Mouse (Mus musculus) lung, embryonic 14.5 days (tissue): Measurements from ENCODE around the gene Zfp277. TPM values are rescaled to one million over a fixed set of nuclear protein-coding genes. Genes with fewer than 3 reads are reported as not detected.

Experiments
- ATAC-seq: fragments of 200-750 bp; cut with Nextera tagmentation; 2 replicates; pipeline ENCODE4 v1.8.0; 2017; ENCODE audit warnings: mild to moderate bottlenecking, moderate TSS enrichment, moderate library complexity; ENCODE audit not compliant: insufficient read depth
- DNase-seq: peaks from one replicate; pipeline ENCODE4 v3.0.0-alpha.2; 2015
- H3K27ac ChIP-seq: fragments of 300-500 bp; sonication (generic); 2 replicates; pipeline ENCODE4 v1.5.1; 2014; ENCODE audit warnings: low read depth, mild to moderate bottlenecking, moderate library complexity
- H3K27me3 ChIP-seq: fragments of 300-500 bp; sonication (generic); 2 replicates; pipeline ENCODE4 v1.6.1; 2014; ENCODE audit warnings: low read length, control low read depth; ENCODE audit not compliant: insufficient read depth
- H3K36me3 ChIP-seq: fragments of 300-500 bp; sonication (generic); 2 replicates; pipeline ENCODE4 v1.6.1; 2014; ENCODE audit warnings: control low read depth; ENCODE audit not compliant: insufficient read depth
- H3K4me1 ChIP-seq: fragments of 300-500 bp; sonication (generic); 2 replicates; pipeline ENCODE4 v1.6.1; 2014; ENCODE audit warnings: antibody characterized with exemption, control low read depth; ENCODE audit not compliant: insufficient read depth
- H3K4me2 ChIP-seq: fragments of 300-500 bp; sonication (generic); 2 replicates; pipeline ENCODE4 v1.6.1; 2014; ENCODE audit warnings: mild to moderate bottlenecking
- H3K4me3 ChIP-seq: fragments of 300-500 bp; sonication (generic); 2 replicates; pipeline ENCODE4 v1.5.1; 2014; ENCODE audit warnings: low read depth, low read length
- H3K9ac ChIP-seq: fragments of 300-500 bp; sonication (generic); 2 replicates; pipeline ENCODE4 v1.6.1; 2014
- H3K9me3 ChIP-seq: fragments of 300-500 bp; sonication (generic); 2 replicates; pipeline ENCODE4 v1.6.1; 2016; ENCODE audit warnings: low read depth, low read length, control low read depth
- CTCF ChIP-seq: IDR thresholded peaks from 2 replicates; pipeline ENCODE4 v1.5.1; 2016; ENCODE audit warnings: antibody characterized with exemption, low read depth
- WGBS: fragments of 180-500 bp; shearing (Covaris S2); extraction: QIAGEN DNeasy Blood & Tissue Kit; methylation state at CpG from one replicate; pipeline ENCODE4 v1.1.7; 2014; 5-methylcytosine and 5-hydroxymethylcytosine counted together
- polyA plus RNA-seq: library from polyadenylated mRNA; unstranded; fragments of >200 nt; fragmentation: Nextera tagmentation; extraction: Ambion mirVana; gene quantifications from 2 replicates; pipeline ENCODE4 v1.2.1, GENCODE M21; 2014

The Zfp277 gene
- polyA plus RNA-seq, 1 experiment from 2014 or later = 46.7 TPM

DNA sequence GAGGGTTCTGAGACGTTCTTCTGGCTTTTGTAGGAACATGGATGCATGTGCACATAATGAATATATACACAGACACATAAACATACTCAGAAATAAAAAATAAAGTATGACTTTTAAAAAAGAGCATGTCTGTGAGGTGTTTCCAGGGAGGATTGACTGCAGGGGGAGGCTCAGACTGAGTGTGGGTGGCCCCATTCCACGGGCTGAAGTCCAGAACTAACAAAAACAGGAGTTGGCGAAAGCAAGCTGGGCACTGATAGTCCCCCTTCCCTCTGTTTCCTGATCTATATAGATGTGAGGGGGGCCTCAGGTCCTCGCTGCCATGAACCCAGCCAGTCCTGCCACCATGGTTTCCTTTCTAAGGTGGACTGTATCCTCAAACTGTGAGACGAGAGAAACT, 57.9 kb downstream of the Zfp277 start:
- DNase-seq (no peak), ATAC-seq (no peak)
- Histone ChIP-seq H3K36me3 (no peaks in the 10 kb centered on the region), H3K4me3 (no peak overlapping the region), H3K4me2 (no peak overlapping the region), H3K9me3 (no peaks in the 10 kb centered on the region), H3K27me3 (no peaks in the 10 kb centered on the region), H3K27ac (no peak overlapping the region), H3K4me1 (no peaks in the 10 kb centered on the region), H3K9ac (no peak overlapping the region)
- WGBS = 54% methylated on average over 5 of the region's 5 CpGs
- TF ChIP-seq CTCF = no peak

DNA sequence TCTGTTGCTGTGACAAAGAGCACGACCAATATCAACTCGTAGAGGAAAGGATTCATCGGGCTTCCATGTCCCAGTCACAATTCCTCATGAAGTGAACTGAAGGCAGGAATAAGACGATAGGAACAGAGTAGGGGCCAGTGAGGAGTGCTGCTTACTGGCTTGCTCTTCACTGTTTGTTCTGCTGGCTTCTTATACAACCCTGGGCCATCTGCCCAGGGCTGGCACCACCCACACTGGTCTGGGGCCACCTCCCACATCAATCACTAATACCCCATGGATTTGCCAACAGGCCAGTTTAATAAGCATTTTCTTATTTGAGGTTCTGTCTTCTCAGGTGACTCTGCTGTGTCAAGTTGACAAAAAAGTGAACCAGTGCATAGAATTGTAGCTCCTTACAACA, 60.4 kb downstream of the Zfp277 start:
- no peak for ATAC-seq
- H3K4me2 ChIP-seq = no peak overlapping the region
- no peak overlapping the region for H3K27ac ChIP-seq
- no peak for DNase-seq
- H3K9ac ChIP-seq = no peak overlapping the region
- H3K27me3 ChIP-seq = no peaks in the 10 kb centered on the region
- no peaks in the 10 kb centered on the region for H3K36me3 ChIP-seq
- no peak overlapping the region for H3K4me3 ChIP-seq
- TF ChIP-seq CTCF = no peak
- H3K9me3 ChIP-seq = no peaks in the 10 kb centered on the region
- WGBS = 88% methylated on average over 4 of the region's 4 CpGs
- 0 out of 2 replicates have a peak, but pooled peaks cover 2% of the 10 kb centered on the region for H3K4me1 ChIP-seq

DNA sequence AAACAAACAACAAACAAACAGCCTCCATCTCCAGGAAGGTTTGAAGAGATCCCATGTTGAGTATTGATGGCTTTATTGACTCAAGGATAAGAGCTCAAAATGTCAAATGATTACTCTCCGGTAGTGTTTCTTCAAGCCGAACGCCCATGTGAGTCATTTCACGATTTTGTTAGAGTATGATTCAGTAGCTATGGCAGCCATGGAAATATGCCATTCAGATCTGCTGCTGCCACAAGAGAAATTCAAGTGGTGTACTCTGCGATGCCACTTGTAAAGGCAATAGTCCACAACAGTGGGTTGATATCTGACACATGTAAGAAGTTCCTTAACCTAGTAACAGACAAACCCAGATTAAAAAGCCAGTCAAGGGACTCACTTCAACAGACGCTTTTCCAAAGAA, 62.0 kb downstream of the Zfp277 start:
- ATAC-seq (no peak), DNase-seq (no peak)
- no peak overlapping the region for H3K4me2 ChIP-seq
- no peaks in the 10 kb centered on the region for H3K27me3 ChIP-seq
- no peak overlapping the region for H3K27ac ChIP-seq
- H3K9me3 ChIP-seq = no peaks in the 10 kb centered on the region
- H3K4me1 ChIP-seq = 0 out of 2 replicates have a peak, but pooled peaks cover 2% of the 10 kb centered on the region
- H3K9ac ChIP-seq = no peak overlapping the region
- H3K36me3 ChIP-seq = 0 out of 2 replicates have a peak, but pooled peaks cover under 1% of the 10 kb centered on the region
- TF ChIP-seq CTCF = no peak
- 77% methylated on average over 6 of the region's 6 CpGs for WGBS
- no peak overlapping the region for H3K4me3 ChIP-seq

DNA sequence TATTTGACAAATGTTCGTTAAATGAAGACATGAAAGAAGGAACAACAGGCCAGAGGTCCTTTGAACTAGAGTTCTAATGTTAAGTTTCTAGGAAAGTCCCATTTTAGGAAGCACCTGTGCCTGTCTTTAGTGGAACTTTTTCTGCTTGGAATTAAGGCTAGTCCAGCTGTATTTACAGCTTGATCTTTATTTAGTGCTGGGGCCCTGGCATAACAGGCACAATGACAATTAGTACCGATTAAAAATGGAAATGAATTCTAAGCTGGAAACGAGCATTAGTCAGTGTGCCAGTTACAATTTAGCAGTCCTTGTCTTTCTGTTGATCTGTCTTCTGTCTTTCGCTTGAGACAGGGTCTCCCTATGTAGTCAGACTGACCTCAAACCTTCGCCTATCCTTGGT, 63.2 kb downstream of the Zfp277 start:
- WGBS = 88% methylated on average over 5 of the region's 5 CpGs

DNA sequence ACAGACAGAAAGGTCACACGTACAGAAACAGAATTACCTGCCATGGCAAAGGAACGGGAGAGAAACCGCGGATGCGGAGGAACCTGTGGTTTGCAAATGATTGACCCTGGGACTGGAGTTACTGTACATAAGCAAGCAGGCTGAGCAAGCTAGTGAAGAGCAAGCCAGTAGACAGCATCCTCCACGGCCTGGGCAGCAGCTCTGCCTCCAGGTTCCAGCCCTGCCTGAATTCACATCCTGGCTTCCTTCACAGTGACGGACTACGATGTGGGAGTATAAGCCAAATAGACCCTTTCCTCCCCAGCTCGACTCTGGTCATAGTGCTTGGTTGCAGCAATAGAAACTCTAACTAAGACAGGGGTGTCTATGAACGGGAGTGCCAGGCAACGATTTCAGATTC, 63.9 kb downstream of the Zfp277 start:
- Histone ChIP-seq H3K9me3 (no peaks in the 10 kb centered on the region), H3K4me3 (no peak overlapping the region), H3K27ac (no peak overlapping the region), H3K4me1 (0 out of 2 replicates have a peak, but pooled peaks cover 2% of the 10 kb centered on the region), H3K4me2 (no peak overlapping the region), H3K9ac (no peak overlapping the region), H3K27me3 (no peaks in the 10 kb centered on the region), H3K36me3 (peaks cover 4% of the 10 kb centered on the region; the same call in 1 of the 2 replicates)
- 83% methylated on average over 11 of the region's 11 CpGs for WGBS
- TF ChIP-seq CTCF = no peak
- DNase-seq (no peak), ATAC-seq (no peak)

More for the DNA sequence above, 63.2 kb downstream of the Zfp277 start:
- no peaks in the 10 kb centered on the region for H3K27me3 ChIP-seq
- no peak overlapping the region for H3K4me3 ChIP-seq
- DNase-seq = no peak
- no peak for ATAC-seq
- peaks cover 4% of the 10 kb centered on the region; the same call in 1 of the 2 replicates for H3K36me3 ChIP-seq
- no peak overlapping the region for H3K27ac ChIP-seq
- no peak overlapping the region for H3K9ac ChIP-seq
- H3K9me3 ChIP-seq = no peaks in the 10 kb centered on the region
- TF ChIP-seq CTCF = no peak
- no peak overlapping the region for H3K4me2 ChIP-seq
- H3K4me1 ChIP-seq = 0 out of 2 replicates have a peak, but pooled peaks cover 2% of the 10 kb centered on the region

DNA sequence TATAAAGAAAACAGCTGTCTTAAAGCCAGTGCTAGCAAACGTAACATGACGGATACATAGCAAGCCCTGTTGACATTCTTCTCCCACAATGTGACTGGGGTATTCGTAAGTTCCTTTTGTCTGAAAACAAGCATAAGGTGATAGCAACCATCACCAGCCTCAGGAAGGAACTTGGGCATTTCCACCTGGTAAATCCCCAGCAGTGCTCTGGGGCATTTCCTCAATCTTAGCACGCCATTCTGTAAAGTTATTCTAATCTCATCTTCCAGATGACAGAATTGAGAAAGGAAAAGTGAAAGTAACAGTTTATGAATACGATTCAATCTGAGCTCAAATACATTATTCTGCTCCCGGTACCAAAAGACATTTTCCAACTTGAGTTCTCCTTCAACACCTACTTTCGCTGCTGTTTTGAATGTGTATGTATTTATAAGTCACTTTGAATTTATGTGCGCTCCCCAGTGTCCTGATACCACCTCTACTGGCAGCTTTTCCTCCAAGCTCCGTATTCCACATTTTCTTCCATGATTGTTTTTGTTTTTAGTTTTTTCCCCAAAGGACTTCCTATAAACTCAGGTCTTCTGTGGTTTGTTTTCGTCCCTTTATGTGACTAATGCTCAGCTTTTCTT, 64.4 kb downstream of the Zfp277 start:
- 0 out of 2 replicates have a peak, but pooled peaks cover 2% of the 10 kb centered on the region for H3K4me1 ChIP-seq
- peak overlapping the region; percentile 8; the same call in 1 of the 2 replicates for H3K4me2 ChIP-seq
- no peak overlapping the region for H3K4me3 ChIP-seq
- no peak for TF ChIP-seq CTCF
- DNase-seq (no peak), ATAC-seq (no peak)
- no peak overlapping the region for H3K9ac ChIP-seq
- H3K36me3 ChIP-seq = peaks cover 4% of the 10 kb centered on the region; the same call in 1 of the 2 replicates
- no peak overlapping the region for H3K27ac ChIP-seq
- WGBS = 73% methylated on average over 10 of the region's 10 CpGs
- H3K27me3 ChIP-seq = no peaks in the 10 kb centered on the region
- H3K9me3 ChIP-seq = no peaks in the 10 kb centered on the region

DNA sequence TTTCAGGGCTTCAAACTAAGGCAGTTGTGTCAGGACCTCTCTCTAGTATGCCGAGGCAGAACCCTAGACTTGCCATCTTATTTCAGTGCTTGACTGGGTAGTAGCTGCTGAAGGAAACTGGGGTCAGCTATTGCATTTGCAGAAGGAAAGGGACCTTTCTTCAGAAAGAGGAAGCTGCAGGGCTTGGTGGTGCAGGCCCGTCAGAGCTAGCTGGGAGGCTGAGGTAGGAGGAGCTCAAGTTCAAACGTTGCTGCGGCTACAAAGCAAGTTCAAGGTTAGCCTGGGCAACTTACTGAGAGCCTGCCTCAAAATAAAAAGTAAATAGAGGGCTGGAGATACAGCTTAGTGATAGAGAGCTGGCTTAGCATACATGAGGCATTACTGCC, 66.2 kb downstream of the Zfp277 start:
- Histone ChIP-seq H3K4me1 (0 out of 2 replicates have a peak, but pooled peaks cover 2% of the 10 kb centered on the region), H3K36me3 (peaks cover 4% of the 10 kb centered on the region; the same call in 1 of the 2 replicates), H3K9ac (no peak overlapping the region), H3K4me2 (no peak overlapping the region), H3K27ac (no peak overlapping the region), H3K4me3 (no peak overlapping the region), H3K9me3 (no peaks in the 10 kb centered on the region), H3K27me3 (no peaks in the 10 kb centered on the region)
- WGBS = 84% methylated on average over 4 of the region's 4 CpGs
- no peak for DNase-seq
- TF ChIP-seq CTCF = no peak
- ATAC-seq = no peak
